Mouse (Mus musculus): ENCODE results near the gene Rpe. TPM values are rescaled to one million over a fixed set of nuclear protein-coding genes. Genes with fewer than 3 reads are reported as not detected.
"Not testable (repeated sequence)": the region's sequence is repeated elsewhere in the genome, so short reads cannot be mapped to it uniquely, and the experiment has no call there.

Rpe gene
- total RNA-seq (2021), result 10 to 100 TPM; 28.9 to 32.8 TPM

DNA sequence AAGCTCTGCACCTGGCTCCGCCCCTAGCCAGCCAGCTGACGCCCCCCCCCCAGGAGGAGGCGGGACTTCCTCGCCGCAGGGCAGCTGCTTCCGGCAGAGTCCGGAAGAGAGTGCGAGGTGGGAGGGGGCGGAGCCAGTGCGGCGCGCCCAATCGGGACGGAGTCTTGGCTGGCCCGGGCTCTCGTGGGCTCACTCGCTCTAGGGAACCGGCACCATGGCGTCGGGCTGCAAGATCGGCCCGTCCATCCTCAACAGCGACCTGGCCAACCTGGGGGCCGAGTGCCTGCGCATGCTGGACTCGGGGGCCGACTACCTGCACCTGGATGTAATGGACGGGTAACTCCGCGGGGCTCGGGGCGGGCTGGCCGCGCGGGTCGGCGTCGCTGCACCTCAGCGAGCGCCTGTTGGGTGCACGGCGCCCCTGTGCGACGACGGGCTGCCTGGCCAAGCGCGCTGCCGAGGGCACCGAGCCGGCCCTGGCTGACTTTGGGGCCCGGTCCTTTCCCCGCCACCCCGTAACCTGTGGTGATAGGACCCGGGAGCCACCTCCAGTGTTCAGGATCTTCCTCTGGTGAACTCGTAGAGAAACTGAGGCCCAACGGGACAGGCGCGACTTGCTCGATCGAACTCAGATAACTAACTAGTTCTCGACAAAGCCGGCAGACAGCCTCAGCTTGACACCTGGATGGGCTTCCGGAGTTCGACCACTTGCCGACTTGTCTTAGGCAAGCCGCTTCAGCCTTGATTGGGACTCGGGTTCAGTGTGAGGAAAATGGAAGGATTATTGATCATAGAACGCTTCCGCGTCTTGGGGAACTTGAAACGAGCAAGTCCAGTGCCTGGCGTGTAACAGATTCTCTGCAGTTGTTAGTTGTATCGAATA, at the start of gene Rpe:
Gene Rpe (plus strand): TSS at position 139 of the 883 bp plus-strand sequence.
- peak; percentile 86 to 97 for DNase-seq (ENCODE audit: extremely low spot score in 1 of 2, low spot score in 2 of 2)
- intact Hi-C loops (cut with DNase I), result loop anchor here (10.0 kb wide), 1 partner anchor 114 kb away; the partner anchor contains the start of gene Kansl1l

DNA sequence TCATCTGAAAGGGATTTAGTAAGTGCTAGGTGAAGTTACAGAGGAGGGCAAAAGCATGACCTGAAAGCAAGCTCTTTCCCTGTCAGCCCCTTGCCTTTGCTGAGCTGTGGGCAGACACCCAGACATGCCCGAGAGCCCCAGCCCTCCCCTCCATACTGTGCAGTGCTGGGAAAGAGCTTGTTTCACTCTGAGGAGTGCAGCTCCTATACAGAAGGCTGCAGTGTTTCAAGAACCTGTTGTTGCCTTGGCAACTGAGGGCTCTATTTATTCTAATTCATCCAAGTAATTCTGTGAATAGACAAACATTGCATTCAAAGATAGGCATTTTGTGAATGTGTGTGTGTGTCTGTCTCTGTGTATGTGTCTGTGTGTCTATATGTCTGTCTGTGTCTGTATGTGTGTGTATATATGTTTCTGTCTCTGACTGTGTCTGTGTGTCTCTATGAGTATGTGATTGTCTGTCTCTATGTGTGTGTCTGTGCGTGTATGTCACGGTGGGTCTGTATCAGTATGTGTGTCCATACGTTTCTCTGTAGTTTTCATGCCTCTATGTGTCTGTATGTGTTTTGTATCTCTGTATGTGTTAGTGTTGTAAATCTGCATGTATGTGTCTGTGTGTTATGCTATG, 45.4 kb upstream of the Rpe start:
- DNase-seq (ENCODE audit: extremely low spot score in 1 of 2, low spot score in 2 of 2), result peak; percentile 38 to 54
- intact Hi-C loops (cut with DNase I), result loop anchor here (10.0 kb wide), 1 partner anchor 240 kb away; no protein-coding TSS in a partner anchor

DNA sequence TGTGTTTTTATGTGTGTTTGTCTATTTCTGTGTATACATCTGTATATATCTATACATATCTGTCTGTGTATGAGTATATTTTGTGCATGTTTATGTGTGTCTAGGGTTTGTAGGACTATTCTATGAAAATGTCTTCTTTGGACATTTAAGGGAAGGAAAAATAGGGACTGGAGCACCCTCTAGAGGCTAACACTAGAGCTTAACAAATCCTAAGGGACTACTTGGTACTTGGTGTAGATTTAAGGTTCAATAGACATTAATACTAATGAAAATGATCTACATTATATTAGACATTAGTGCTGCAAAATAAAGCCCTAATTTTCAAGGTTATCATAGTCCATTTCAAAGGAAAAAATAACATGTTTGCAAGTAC, 44.9 kb upstream of the Rpe start:
- peak in 1 of 2 experiments; percentile 34 for DNase-seq (ENCODE audit: extremely low spot score in 1 of 2, low spot score in 2 of 2)
- intact Hi-C loops (cut with DNase I), result loop anchor here (10.0 kb wide), 1 partner anchor 241 kb away; no protein-coding TSS in a partner anchor

DNA sequence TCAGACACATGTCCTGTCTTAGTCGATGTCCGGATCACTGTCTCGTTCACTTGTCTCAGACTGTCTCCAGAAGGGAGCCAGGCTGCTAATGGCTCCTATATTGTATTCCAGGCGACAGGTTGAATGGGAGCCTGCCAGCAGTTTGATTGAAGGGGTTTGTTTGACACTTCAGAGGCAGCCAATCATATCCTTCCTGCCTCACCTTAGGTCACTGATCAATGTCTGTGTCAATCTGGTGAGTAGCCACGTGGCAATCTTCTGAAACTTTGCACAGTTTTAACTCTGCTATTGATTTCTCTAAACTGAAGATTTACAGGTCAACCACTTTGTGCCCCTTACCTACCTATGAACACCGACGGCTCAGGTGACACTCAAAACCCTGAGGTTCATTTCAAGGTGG, 29.2 kb upstream of the Rpe start:
- intact Hi-C loops (cut with DNase I), result no loop called here
- DNase-seq (ENCODE audit: extremely low spot score in 1 of 2, low spot score in 2 of 2), result no peak

DNA sequence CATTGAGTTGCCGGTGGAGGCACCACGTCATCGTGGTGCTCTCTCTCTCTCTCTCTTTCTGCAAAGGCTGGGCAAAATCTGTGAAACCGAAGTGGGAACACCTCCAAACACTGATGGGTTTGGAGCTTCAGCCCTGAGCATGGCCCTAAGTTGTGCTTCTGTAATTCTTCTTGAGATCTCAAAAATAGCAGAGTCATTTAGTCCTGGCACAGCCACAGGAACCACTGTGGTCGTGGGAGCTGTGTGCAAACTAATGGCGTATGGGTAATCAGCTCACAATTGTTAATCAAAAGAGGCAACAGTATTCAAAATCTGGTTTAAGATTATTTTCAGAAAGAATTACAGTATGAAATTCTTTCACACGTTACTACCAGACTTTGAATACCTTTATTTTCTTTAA, 27.8 kb upstream of the Rpe start:
- DNase-seq (ENCODE audit: extremely low spot score in 1 of 2, low spot score in 2 of 2), result no peak
- intact Hi-C loops (cut with DNase I), result no loop called here

DNA sequence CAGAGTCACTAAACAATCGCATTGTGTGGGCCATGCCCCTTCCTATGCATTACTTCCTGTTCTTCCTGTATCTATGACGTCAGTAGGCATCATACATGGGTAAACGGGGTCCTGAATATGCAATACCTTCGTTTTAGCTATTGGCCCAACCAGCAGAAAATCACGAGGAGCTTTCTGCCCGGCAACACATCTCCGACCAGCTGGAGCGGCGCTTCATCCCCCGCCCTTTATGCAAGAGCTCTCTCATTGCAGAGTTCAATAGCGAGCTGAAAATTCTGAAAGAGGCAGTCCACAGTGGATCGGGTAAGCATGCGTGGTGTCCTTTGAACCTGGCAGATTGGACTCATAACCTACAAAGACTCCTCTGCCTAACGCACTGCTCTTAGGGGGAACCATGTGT, 22.7 kb upstream of the Rpe start:
- intact Hi-C loops (cut with DNase I), result no loop called here
- no peak for DNase-seq (ENCODE audit: extremely low spot score in 1 of 2, low spot score in 2 of 2)

DNA sequence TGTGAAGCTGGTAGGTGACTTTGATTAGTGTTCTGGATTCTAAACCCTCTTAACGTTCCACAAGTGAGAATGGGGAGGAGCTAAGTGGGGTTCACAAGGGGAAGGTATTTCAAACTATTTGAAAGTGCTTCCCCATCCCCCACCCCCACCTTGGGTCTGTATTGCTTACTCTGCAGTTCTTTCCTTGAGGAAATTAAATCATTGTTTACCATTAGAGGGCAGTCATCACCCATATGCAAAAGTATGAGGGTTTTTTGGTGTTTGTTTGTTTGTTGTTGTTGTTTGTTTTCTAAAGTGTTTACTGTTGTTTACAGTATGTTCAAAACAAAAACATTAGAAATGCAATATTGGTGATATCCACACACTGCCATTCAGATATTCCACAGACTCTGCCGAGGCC, 22.0 kb upstream of the Rpe start:
- no peak for DNase-seq (ENCODE audit: extremely low spot score in 1 of 2, low spot score in 2 of 2)
- intact Hi-C loops (cut with DNase I), result no loop called here

DNA sequence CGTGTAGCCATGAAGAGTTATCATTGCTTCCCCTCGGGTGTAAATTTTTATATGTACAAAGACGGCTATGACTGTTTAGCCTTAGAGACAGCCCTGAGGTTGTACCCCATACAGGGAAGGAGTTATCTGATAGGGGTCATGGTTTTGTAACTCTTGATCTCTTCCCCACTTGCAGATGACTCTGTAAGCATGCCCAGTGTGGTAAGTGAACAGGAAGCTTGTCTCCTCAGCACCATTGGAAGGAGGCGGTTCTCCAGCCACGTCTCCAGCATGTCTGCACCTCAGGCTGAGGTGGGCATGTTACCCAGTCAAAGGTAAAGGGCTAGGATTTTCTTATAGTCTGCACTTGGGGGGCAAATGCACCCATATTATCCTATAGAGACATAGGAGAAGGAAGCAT, 17.7 kb upstream of the Rpe start:
- no peak for DNase-seq (ENCODE audit: extremely low spot score in 1 of 2, low spot score in 2 of 2)
- intact Hi-C loops (cut with DNase I), result no loop called here

DNA sequence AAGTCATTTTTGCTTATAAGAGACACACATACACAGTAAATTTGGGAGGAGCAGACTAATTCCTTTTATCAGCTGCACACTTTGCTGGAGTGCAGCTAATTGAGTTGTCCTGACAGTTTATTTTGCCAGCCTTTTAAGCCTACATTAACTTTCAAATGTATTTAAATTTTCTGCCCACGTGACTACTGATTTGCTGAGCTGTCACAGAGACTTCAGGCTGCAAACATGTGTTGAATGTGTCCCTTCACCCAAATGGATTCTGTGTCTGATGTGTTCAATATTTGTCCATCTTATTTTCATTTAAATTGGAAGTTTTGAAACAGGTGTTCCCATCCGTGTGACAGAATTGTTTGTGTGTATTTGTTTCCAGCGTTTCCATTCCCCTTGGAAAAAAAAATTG, 8.9 kb upstream of the Rpe start:
- intact Hi-C loops (cut with DNase I), result no loop called here
- DNase-seq (ENCODE audit: extremely low spot score in 1 of 2, low spot score in 2 of 2), result no peak

DNA sequence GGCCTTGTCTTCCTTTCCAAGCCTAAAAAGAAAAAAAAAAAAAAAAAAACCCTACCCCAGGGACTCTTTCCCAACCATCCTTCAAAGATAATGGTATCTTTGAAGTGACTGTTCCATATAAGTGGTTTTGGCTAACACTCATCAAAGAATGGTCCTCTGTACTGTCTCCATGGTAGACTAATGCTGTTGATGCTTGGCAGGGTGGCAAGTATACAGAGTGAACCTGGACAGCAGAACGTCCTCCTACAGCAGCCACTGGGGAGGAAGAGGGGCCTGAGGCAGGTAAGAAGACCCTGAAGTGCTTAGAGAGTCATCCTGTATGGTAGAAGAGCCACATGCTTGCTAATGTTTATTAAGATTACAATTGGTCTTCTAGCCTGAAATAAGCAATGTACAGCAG, 8.3 kb upstream of the Rpe start:
- intact Hi-C loops (cut with DNase I), result no loop called here
- DNase-seq (ENCODE audit: extremely low spot score in 1 of 2, low spot score in 2 of 2), result no peak

DNA sequence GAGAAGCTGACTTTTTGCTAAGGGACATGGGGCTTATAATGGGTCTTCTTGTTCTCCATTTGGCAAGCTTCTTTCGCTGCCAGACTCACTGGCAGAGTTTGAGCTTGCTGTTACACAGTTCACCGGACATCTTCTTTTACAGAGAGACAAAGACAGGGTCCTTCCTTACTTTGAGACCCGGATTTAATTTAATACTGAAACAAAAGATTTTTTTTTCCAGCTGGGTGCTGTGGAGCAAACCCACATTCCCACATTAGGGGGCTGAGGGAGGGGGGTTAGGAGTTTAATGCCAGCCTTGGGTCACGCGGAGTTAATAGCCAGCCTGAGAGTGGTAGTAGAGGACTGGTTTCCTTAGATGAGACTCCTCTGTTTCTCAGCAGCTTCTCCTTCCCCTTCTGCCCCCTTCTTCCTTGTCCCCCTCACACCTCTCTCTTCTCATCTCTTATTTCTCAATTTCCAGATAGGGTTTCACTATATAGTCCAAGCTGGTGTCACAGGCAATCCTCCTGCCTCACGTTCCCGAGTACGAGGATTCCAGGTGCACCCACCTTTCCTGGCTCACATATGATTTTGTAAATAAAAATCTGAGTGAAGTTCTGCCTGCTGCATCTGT, 7.7 kb upstream of the Rpe start:
- intact Hi-C loops (cut with DNase I), result no loop called here
- DNase-seq (ENCODE audit: extremely low spot score in 1 of 2, low spot score in 2 of 2), result no peak

DNA sequence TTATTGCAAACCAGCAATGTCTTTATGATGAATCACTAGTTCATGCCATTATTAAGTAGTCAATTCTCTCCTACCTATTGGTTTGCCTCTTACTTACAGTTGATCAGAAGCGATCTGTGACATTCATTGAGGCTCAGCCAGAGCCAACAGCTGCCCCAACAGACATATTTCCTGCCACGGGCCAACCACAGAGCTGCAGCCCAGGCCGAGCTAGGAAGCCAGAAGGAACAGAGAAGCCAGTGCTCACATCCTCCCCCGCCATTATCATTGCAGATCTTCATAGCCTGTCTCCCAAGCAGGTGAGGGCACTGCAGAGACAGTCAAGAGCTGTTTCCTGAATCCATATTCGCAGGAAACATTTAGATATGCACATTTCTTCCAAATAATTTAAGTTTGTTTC, 6.4 kb upstream of the Rpe start:
- intact Hi-C loops (cut with DNase I), result no loop called here
- DNase-seq (ENCODE audit: extremely low spot score in 1 of 2, low spot score in 2 of 2), result no peak

DNA sequence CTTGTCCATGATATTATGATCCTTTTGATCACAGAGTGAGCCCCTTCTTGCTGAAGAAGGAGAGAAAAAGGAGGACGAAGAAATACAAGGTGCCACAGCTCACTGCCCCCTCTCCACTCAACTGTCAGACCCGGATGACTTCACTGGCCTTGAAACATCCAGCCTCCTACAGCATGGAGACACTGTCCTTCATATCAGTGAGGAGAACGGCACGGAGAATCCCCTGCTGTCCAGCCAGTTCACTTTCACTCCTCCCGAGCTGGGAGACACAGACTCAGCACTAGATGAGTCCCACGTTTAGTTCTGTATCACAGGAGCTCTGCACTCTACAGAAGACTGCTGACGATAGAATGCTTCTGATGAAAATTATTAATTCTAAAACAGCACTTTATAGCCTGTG, 5.3 kb upstream of the Rpe start:
- DNase-seq (ENCODE audit: extremely low spot score in 1 of 2, low spot score in 2 of 2), result no peak
- intact Hi-C loops (cut with DNase I), result no loop called here

DNA sequence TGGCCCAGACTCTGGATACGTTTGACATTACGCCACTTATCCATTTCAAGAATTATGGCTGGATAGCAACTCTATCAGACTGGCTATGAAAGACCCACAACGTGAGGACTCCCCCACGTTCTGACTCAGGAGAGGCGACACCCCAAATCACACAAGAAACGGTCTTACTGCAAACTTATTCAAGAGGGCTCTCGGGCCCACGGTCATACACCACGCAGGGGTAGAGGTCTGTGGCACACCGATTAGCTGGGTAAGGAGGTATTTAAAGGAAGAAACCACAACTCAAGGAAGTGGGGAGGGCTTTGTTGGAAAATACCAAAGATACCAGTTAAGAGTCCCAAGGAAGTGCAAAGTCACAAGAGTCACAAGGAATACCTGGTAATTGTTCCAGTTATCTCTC, 1.0 kb upstream of the Rpe start:
- intact Hi-C loops (cut with DNase I), result loop anchor here (10.0 kb wide), 1 partner anchor 115 kb away; the partner anchor contains the start of gene Kansl1l

DNA sequence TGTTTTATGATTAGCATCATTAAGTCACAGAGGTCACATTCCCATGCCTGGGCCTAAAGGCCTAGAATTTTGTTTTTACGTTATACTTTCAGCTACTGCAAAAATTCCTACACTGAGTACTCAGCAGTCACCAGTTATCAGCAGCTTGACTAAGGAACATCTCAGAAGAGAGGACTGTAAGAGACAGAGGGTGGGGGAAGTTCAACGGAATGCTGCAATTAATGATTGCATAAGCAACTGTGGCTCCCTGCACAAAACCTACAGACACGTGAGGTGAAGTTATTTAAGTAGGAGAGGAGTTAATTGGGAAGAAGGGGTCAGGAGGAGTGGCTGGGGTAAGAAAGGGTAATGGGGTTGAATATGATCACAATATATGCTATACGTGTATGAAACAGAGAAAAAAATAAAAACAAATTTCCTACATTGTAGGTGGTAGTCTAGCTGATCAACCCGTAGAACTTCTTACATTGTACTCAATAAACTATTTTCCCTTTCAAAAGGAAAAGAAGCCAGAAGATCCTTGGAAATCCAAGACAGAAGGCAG, 410 bp upstream of the Rpe start:
- intact Hi-C loops (cut with DNase I), result loop anchor here (10.0 kb wide), 1 partner anchor 115 kb away; the partner anchor contains the start of gene Kansl1l
- no peak for DNase-seq (ENCODE audit: extremely low spot score in 1 of 2, low spot score in 2 of 2)

More for the DNA sequence above, 1.0 kb upstream of the Rpe start:
- not testable (repeated sequence) for DNase-seq (ENCODE audit: extremely low spot score in 1 of 2, low spot score in 2 of 2)

DNA sequence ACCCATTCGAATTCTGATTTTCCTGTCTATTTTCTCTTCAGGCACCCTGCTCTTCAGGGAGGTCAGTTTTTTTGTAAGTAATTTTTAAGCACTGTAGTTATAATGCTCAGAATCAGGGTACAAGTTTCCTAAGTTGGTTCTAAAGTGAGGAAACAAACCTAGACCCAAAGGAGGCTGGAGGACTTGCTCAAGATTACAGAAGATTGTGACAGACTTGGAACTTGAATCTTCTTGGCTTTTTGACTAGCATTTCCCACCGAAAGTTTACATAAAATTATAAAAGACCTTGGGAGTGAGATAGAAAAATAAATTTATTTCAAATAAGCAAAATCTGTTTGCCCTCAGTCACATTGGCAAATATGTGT, 927 bp downstream of the Rpe start:
- intact Hi-C loops (cut with DNase I), result loop anchor here (10.0 kb wide), 1 partner anchor 113 kb away; the partner anchor contains the start of gene Kansl1l
- DNase-seq (ENCODE audit: extremely low spot score in 1 of 2, low spot score in 2 of 2), result no peak

DNA sequence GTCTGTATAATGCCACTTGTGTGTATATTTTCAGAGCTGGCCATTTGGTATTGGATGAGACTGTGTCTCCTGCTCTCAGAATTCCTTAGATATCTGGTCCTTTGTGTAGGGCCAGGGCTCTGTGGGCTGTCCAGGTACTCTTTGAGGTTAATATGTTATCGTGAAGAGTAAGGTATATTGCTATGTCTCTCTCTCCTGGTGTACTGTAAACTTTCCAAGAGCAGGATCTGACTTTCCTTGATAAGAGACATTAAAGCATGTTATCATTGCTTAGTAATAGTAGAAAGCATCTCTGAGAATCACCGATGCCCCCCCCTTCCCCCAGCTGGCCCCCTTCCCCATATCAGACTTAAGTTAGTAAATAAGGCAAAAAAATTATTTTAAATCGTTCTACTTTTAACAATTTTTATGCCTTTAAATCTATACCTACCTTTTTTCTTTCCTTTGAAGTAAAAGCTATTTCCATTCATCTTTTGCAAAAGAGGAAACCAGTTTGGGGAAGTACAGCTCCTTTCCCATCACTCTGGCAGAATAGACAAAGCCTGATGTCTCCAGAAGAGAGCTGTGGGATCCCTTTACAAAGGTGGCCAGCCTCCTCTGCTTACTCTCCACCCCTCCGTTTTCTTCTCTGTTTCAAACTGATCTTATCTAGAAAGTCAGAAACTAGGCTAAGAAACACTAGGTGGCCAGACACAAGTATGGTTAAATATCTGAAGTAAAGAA, 2.2 kb downstream of the Rpe start:
- DNase-seq (ENCODE audit: extremely low spot score in 1 of 2, low spot score in 2 of 2), result no peak
- intact Hi-C loops (cut with DNase I), result loop anchor here (10.0 kb wide), 1 partner anchor 112 kb away; the partner anchor contains the start of gene Kansl1l

DNA sequence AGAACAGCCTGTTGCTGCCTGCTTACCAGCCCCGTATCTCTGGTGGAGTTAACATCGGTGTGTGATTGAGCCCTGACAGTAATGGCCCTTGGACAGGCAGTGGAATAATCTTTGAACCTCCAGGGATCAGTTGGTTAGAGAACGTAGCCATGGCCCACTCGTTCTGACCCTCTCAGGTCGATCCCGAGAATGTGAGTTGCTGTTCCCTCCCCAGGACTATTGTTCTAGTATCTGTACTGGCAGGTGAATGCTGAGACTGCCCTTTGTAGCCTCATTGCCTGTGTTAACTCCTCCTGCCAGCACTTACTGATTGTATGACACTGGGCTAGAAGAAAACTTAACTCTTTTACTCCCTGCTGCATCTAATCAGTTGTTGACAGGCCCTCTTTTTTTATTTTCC, 3.9 kb downstream of the Rpe start:
- DNase-seq (ENCODE audit: extremely low spot score in 1 of 2, low spot score in 2 of 2), result no peak
- intact Hi-C loops (cut with DNase I), result loop anchor here (10.0 kb wide), 1 partner anchor 110 kb away; the partner anchor contains the start of gene Kansl1l

DNA sequence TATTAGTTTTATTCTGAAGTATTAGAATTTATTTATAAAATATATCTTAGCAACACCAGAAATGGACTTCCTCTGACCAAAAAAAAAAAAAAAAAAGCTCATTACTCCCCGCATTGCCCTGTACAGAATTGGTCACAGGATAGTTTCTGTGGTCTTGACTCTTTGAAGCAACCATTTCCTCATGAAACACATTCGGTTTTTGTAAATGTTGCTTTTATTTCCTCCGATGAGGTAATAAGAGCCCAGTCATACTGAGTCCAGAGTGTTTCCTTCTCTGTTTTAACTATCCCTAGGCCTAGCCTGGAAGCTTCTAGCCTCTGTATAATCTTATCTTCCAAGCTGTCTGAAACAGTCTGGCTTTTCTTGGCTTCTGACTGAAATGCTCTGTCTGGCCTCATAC, 12.2 kb downstream of the Rpe start:
- DNase-seq (ENCODE audit: extremely low spot score in 1 of 2, low spot score in 2 of 2), result no peak
- intact Hi-C loops (cut with DNase I), result no loop called here

All from left cerebral cortex, postnatal 10 days (tissue).